Mouse (Mus musculus): ENCODE measurements around the gene Atp8a2.

DNA sequence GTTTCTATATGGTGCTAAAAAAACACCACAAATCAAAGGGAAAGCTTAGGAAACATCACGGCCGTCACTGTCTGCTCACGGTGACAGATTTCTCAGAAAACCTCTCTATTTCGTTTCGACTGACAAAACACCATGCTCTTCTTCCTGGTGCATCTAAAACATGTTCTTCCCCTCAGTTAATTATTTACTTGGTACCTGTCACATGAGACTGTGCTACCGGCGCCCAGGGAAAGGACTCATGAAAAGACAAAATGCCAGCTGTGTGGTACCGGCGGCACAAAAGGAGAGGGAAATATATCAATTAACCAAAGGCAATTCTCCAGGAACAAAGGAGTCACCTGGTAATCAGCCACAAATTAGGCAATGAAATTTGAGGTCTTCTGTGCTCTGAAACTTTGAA is 62.3 kb downstream of the Atp8a2 start:
- TF ChIP-seq CTCF (IDR thresholded peaks at IDR 0.05; ENCODE audit: borderline replicate concordance, extremely low read depth, insufficient read depth, insufficient read length) (no peak), POLR2A (IDR thresholded peaks at IDR 0.05; ENCODE audit: borderline replicate concordance, extremely low read depth, insufficient read depth, insufficient read length, poor library complexity, severe bottlenecking) (no peak)
